In the genomic region with DNA sequence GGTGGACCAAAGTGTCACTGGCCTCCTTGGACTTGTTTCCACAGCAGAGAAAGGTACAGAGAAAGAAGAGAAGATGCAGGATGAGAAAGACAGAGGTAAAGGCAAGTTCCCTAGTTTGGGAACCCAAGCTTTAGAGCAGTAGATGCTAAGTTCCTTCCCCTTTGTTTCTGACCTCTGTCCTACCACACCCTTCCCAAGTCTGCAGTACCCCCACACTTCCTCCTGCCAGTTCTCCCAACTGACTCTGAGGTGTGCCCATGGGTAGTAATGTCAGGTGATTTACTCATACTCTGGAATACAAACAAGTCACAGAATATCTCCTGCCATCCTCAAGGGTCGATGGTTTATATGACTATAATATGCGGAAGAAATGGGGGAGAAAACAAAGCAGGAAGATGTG, we compare ENCODE assay signal across 17 mouse cellular contexts.
"Had no signal": no experiment of that assay in that cellular context is flagged by ENCODE, and none has a peak within 500 bp of the region (broad histone marks: within the 10 kb centered on the region; RNA-seq: fewer than 3 reads in every experiment).

No protein-coding gene starts in this region.

- H3K36me3 ChIP-seq: liver, embryonic 15.5 days had no signal

- H3K9me3 ChIP-seq: limb, embryonic 13.5 days; liver, embryonic 15.5 days; midbrain, embryonic 10.5 days; neural tube, embryonic 12.5 days had no signal

- DNase-seq: kidney, adult 11 months; kidney, adult 9 months; kidney, postnatal 36 days; layer of hippocampus, adult 9-11 months; layer of hippocampus, postnatal 36 days; left cerebral cortex, postnatal 4 days; lung, adult 2 months; lung, postnatal 36 days; midbrain, embryonic 14.5 days; thymus, postnatal 36 days had no signal

- H3K4me3 ChIP-seq: limb, embryonic 13.5 days; liver, embryonic 15.5 days; midbrain, embryonic 10.5 days; neural tube, embryonic 12.5 days had no signal

- H3K4me2 ChIP-seq: limb, embryonic 13.5 days; liver, embryonic 11.5 days; liver, embryonic 15.5 days; neural tube, embryonic 12.5 days had no signal

- H3K27me3 ChIP-seq: limb, embryonic 13.5 days; liver, embryonic 15.5 days; neural tube, embryonic 12.5 days had no signal

- H3K27ac ChIP-seq: kidney, postnatal 0 days; limb, embryonic 13.5 days; liver, embryonic 15.5 days; midbrain, embryonic 10.5 days; neural tube, embryonic 12.5 days had no signal

- H3K9ac ChIP-seq: limb, embryonic 13.5 days; liver, embryonic 15.5 days; neural tube, embryonic 12.5 days had no signal

- ATAC-seq: lung, postnatal 0 days had no signal
